Mouse (Mus musculus): ENCODE data around the gene Apoc2.
A peak's percentile ranks its signal among the peaks of the same experiment; 100 is the strongest.

- TF ChIP-seq CTCF (IDR thresholded peaks at IDR 0.05 in 2 of 3, conservative IDR thresholded peaks at IDR 0.05 in 1 of 3; ENCODE audit: control insufficient read depth in 1 of 3, insufficient read depth in 1 of 3, low read depth in 2 of 3, low read length in 3 of 3, poor library complexity in 1 of 3, severe bottlenecking in 1 of 3) = no peak
- TF ChIP-seq SIN3A (IDR thresholded peaks at IDR 0.05; ENCODE audit: low read length) = peak; percentile 29; the same call in 1 of the 2 replicates
- TF ChIP-seq KAT2A (conservative IDR thresholded peaks at IDR 0.05; ENCODE audit: low read depth, low read length) = no peak
- TF ChIP-seq UBTF (IDR thresholded peaks at IDR 0.05; ENCODE audit: borderline replicate concordance, insufficient read depth, low read depth, low read length) = no peak
- no peak for TF ChIP-seq POLR2A (IDR thresholded peaks at IDR 0.05; ENCODE audit: control insufficient read depth in 1 of 2, insufficient read depth in 1 of 2, low read depth in 1 of 2, low read length in 2 of 2, poor library complexity in 1 of 2)
These were observed 48.8 kb upstream of the Apoc2 start for GRCm38 (mm10) chr7:19726541-19726940.
